Mouse (Mus musculus) limb, embryonic 14.5 days (tissue): ENCODE results near the gene Rem2. TPM values are rescaled to one million over a fixed set of nuclear protein-coding genes. Genes with fewer than 3 reads are reported as not detected.

Experiments
- ATAC-seq: fragments of 200-750 bp; cut with Nextera tagmentation; 2 replicates; pipeline ENCODE4 v1.8.0; 2017; ENCODE audit warnings: low read depth, moderate number of reproducible peaks, moderate TSS enrichment; ENCODE audit not compliant: low FRiP score
- DNase-seq: peaks from one replicate; pipeline ENCODE4 v3.0.0-alpha.2; 2015; ENCODE audit warnings: low spot score
- H3K27ac ChIP-seq: fragments of 300-500 bp; sonication (generic); replicated peaks from 2 replicates; pipeline ENCODE4 v1.5.1; 2014; ENCODE audit warnings: low read depth, mild to moderate bottlenecking, low read length, moderate library complexity, mixed read lengths
- H3K27me3 ChIP-seq: fragments of 300-500 bp; sonication (generic); 2 replicates; pipeline ENCODE4 v1.6.1; 2014; ENCODE audit warnings: low read length, mixed read lengths; ENCODE audit not compliant: control insufficient read depth, insufficient read depth
- H3K36me3 ChIP-seq: fragments of 300-500 bp; sonication (generic); 2 replicates; pipeline ENCODE4 v1.6.1; 2014; ENCODE audit warnings: mild to moderate bottlenecking, low read length, moderate library complexity, mixed read lengths; ENCODE audit not compliant: control insufficient read depth, insufficient read depth
- H3K4me1 ChIP-seq: fragments of 300-500 bp; sonication (generic); 2 replicates; pipeline ENCODE4 v1.6.1; 2014; ENCODE audit warnings: antibody characterized with exemption, low read length, mixed read lengths; ENCODE audit not compliant: control insufficient read depth, insufficient read depth
- H3K4me2 ChIP-seq: fragments of 300-500 bp; sonication (generic); replicated peaks from 2 replicates; pipeline ENCODE4 v1.6.1; 2014; ENCODE audit warnings: low read depth, mild to moderate bottlenecking, low read length, moderate library complexity; ENCODE audit not compliant: severe bottlenecking
- H3K4me3 ChIP-seq: fragments of 300-500 bp; sonication (generic); replicated peaks from 2 replicates; pipeline ENCODE4 v1.5.1; 2014; ENCODE audit warnings: low read length
- H3K9ac ChIP-seq: fragments of 300-500 bp; sonication (generic); 2 replicates; pipeline ENCODE4 v1.6.1; 2014; ENCODE audit warnings: mild to moderate bottlenecking, low read depth, low read length, moderate library complexity; ENCODE audit not compliant: severe bottlenecking
- H3K9me3 ChIP-seq: fragments of 300-500 bp; sonication (generic); 2 replicates; pipeline ENCODE4 v1.6.1; 2016; ENCODE audit warnings: low read length; ENCODE audit not compliant: control insufficient read depth
- POLR2A ChIP-seq: fragments of 200-500 bp; IDR thresholded peaks from 2 replicates; pipeline ENCODE4 v1.8.0; 2012; ENCODE audit warnings: inconsistent platforms, mild to moderate bottlenecking, moderate library complexity, borderline replicate concordance; ENCODE audit not compliant: insufficient read depth, insufficient read length; ENCODE audit errors: extremely low read depth
- WGBS: fragments of 180-500 bp; shearing (Covaris S2); extraction: QIAGEN DNeasy Blood & Tissue Kit; methylation state at CpG from one replicate; pipeline ENCODE4 v1.1.7; 2014; 5-methylcytosine and 5-hydroxymethylcytosine counted together
- polyA plus RNA-seq, 2 experiments: library from polyadenylated mRNA; depleted of rRNA in 1 of 2; stranded (reverse) in 1 of 2; unstranded in 1 of 2; fragments of >200 nt; fragmentation: Nextera tagmentation in 1 of 2; extraction: Ambion mirVana in 1 of 2; gene quantifications; 2 replicates each; pipeline versions ENCODE4 v1.2.1 to v1.2.3; 2012 to 2014

The Rem2 gene
- polyA plus RNA-seq, 2 experiments: 1.4 to 1.7 TPM

DNA sequence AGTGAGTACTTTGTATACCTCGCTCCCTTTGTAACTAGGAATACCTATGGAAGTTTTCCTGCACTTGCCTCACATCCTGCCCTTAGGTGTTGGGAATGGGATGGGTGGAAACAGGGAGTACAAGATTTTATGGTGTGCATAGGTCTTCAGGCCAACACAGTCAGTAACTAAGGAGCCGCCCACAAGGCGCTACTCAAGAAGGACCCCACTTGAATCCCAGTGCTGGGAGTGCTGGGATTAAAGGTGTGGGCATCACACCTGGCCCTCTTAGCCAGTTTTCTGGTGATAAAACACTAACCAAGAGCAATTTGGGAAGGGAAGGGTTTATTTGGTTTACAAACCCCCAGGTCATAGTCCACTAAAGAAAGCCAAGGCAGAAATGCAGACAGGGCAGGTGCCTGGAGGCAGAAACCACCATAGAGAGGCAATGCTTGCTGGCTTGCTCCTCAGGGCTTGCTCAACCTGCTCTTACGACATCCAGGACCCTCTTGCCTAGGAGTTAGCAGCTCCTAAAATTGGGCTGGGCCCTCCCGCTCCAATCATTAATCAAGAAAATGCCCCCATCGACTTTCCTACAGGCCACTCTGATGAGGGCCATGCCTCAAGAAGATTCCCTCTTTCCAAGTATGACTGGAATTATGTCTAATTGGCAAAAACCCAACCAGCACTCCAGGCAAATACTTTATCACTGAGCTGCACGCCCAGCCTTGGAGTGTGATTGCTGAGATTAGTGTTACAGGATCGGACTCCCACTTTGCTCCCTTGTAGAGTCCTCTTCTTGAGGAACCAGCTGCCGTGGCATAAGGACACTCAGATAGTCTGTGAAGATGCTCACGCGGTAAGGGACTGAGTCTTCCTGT, 21.0 kb upstream of the Rem2 start:
- 79% methylated on average over 11 of the region's 11 CpGs for WGBS
- no peak overlapping the region for H3K4me2 ChIP-seq
- no peak overlapping the region for H3K4me3 ChIP-seq
- H3K9me3 ChIP-seq: no peaks in the 10 kb centered on the region
- no peak overlapping the region for H3K9ac ChIP-seq
- ATAC-seq (no peak), DNase-seq (no peak)
- no peaks in the 10 kb centered on the region for H3K4me1 ChIP-seq
- no peaks in the 10 kb centered on the region for H3K36me3 ChIP-seq
- no peak overlapping the region for H3K27ac ChIP-seq
- no peak for TF ChIP-seq POLR2A
- no peaks in the 10 kb centered on the region for H3K27me3 ChIP-seq

DNA sequence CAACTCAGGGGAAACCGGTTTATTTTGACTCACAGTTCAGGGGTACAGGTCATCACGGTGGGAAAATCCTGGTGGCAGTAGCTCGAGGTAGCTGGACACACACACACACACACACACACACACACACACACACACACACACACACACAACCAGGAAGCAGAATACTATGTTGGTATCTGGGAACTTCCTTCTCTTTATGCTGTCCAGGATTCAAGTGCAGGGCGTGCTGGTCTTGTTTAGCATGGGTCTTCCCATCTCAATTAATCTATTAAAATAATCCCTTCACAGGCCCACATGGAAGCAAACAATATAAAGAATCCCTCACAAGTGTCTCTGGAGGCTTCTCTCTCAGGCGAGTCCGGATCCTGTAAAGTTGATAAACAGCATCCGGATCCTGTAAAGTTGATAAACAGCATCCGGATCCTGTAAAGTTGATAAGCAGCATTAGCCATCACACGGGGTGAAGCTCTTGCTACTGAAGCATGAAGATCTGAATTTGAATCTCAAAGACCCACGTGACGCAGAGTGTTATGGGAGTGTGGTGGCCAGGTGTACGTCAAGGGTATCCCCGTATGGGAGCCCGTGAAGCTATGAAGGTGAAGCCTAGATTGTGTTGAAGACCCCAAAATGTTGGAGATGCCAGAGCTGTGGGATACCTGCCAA, 17.9 kb upstream of the Rem2 start:
- ATAC-seq (no peak), DNase-seq (no peak)
- WGBS: 90% methylated on average over 14 of the region's 14 CpGs
- Histone ChIP-seq H3K27me3 (no peaks in the 10 kb centered on the region), H3K4me1 (no peaks in the 10 kb centered on the region), H3K4me3 (no peak overlapping the region), H3K27ac (no peak overlapping the region), H3K36me3 (no peaks in the 10 kb centered on the region), H3K9ac (no peak overlapping the region), H3K9me3 (no peaks in the 10 kb centered on the region), H3K4me2 (no peak overlapping the region)
- TF ChIP-seq POLR2A: no peak

DNA sequence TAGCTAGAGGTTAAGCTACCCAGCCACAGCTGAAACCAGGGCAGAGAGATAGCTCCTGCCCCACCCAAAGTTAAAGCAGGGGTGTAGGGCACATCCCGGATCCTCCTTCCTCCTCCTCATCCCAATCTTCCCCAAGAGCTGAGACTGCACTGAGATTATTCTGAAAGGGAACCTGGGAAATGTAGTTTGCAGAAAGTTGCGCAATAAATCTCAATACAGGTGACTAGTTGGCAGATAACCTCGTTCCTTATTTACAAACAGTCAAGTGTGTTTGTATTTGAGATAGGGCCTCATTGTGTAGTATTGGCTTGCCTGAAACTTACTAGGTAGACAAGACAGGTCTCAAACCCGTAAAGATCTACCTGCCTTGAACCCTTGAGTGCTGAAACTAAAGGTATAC, 13.8 kb upstream of the Rem2 start:
- no peak for ATAC-seq
- Histone ChIP-seq H3K9me3 (no peaks in the 10 kb centered on the region), H3K27ac (no peak overlapping the region), H3K9ac (no peak overlapping the region), H3K4me3 (no peak overlapping the region), H3K4me1 (peaks cover 3% of the 10 kb centered on the region; the same call in 1 of the 2 replicates), H3K27me3 (no peaks in the 10 kb centered on the region), H3K4me2 (no peak overlapping the region), H3K36me3 (peaks cover 8% of the 10 kb centered on the region)
- no peak for TF ChIP-seq POLR2A
- 77% methylated on average over 4 of the region's 4 CpGs for WGBS
- DNase-seq: no peak

DNA sequence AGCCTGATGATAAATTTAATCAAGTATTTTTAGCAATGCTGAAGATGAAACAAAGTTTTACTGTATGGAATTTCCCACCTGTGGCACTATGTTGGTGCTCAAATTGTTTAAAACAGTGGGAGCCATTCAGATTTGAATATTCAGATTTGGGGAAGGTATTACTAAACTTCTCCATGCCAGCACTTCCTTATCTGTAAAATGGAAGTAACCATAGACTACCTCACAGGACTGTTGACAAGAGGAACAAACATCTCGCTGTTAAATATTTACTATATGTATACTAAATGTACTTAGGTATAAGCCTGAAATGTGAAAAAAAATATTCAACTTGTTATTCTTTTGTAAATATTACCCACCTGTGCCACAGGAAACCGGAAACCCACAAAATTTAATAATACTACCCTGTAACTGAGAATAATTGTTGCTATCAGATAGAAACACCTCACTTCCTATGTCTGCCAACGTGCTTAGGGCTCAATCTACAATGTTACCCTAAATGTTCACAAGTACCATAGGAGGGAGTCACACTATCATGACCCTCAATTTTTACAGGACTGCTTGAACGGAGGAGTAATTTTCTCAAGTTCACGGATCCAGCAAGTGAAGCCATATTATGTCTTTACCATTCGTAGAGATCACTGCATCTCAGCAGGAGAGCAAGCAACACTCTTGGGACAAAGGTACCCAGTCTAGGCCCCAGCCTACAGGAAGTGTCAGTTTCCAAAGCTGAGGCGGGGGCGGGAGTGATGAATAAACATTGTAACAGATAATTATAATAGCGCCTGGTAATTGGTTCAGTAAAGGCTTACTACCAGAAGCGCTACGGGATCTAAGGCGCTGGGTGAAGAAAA, 12.6 kb upstream of the Rem2 start:
- ATAC-seq: no peak
- no peak for TF ChIP-seq POLR2A
- no peak overlapping the region for H3K27ac ChIP-seq

DNA sequence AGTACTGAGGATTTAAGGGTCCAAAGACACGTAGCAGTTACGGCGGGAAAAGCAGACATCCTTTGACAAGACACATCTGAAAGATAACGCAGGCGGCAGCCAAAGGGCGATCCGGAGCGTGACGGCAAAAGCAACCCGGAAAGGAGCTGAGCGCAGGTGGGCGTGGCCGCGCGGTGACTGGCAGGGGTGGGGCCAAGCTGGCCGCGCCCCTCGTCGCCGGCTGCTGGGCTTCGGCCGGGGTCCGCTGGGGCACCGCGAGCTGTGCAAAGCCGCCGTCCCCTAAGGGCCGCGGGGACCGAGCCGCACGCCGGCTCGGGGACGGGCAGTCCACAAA, 12.0 kb upstream of the Rem2 start, which contains the start of gene Lrp10:
Gene Lrp10 (plus strand): TSS at position 179 of the 334 bp plus-strand sequence.
- TF ChIP-seq POLR2A: 0 out of 2 replicates have a peak, but pooled peaks have one; percentile 43
- ATAC-seq: peak; percentile 87
- WGBS: under 1% methylated on average over 23 of the region's 35 CpGs

More for the DNA sequence above, 12.6 kb upstream of the Rem2 start:
- H3K36me3 ChIP-seq: peaks cover 20% of the 10 kb centered on the region
- H3K9ac ChIP-seq: peak overlapping the region; percentile 66; the same call in 1 of the 2 replicates
- 15% methylated on average over 12 of the region's 12 CpGs for WGBS
- peak overlapping the region; percentile 69 for H3K4me2 ChIP-seq
- H3K4me3 ChIP-seq: peak overlapping the region; percentile 74
- no peaks in the 10 kb centered on the region for H3K27me3 ChIP-seq
- peaks cover 3% of the 10 kb centered on the region; the same call in 1 of the 2 replicates for H3K4me1 ChIP-seq
- no peak for DNase-seq
- no peaks in the 10 kb centered on the region for H3K9me3 ChIP-seq

More for the DNA sequence above, 12.0 kb upstream of the Rem2 start, which contains the start of gene Lrp10:
- Histone ChIP-seq H3K9me3 (no peaks in the 10 kb centered on the region), H3K36me3 (peaks cover 26% of the 10 kb centered on the region), H3K4me3 (peak within 1 kb of the TSS; percentile 74), H3K9ac (peak within 1 kb of the TSS; percentile 66), H3K4me1 (peaks cover 3% of the 10 kb centered on the region; the same call in 1 of the 2 replicates), H3K4me2 (peak within 1 kb of the TSS; percentile 69), H3K27ac (peak within 1 kb of the TSS; percentile 53), H3K27me3 (no peaks in the 10 kb centered on the region)
- DNase-seq: peak; percentile 80
